Mouse (Mus musculus) T-cell, adult 2 months (primary cell): ENCODE data around the gene St3gal2.
"Not testable (repeated sequence)": the region's sequence is repeated elsewhere in the genome, so short reads cannot be mapped to it uniquely, and the experiment has no call there.

Experiments used
- DNase-seq: peaks from one replicate; pipeline ENCODE4 v3.0.0; 2022; ENCODE audit warnings: low spot score

Gene St3gal2

DNA sequence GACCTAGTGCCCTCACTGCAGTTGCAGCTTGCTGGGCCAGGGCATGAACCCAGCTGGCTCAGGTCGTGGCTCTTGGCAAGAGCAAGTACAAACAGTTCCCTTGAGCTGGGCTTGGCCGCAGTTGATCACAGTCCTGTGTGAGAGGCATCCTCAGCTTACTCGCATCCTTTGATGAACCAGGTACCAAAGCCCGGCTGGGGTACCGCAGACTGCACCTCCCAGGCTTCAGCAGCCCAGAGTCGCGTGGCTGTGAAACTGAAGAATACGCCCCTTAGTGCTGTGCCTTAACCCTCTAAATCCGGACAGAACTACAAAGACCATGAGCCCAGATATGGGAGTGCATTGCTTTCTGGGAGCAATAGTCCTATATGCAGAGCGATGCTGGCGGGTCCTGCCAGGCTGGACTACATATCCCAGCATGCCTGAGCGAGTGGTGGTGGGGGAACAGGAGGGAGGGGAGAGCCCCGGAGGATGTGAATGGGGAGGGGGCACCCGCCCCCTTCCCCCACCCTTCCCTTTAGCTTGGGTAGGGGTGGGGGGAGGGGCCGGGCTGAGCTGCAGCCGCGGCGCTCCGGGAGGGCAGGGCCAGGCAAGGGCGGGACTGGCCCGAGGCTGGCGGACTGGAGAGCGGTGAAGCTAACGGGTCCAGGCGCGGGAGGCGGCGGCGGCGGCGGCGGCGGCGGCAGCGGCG lies at the start of gene St3gal2:
St3gal2 (plus strand) TSS at position 582 of the 691 bp plus-strand sequence.
- peak; percentile 80 for DNase-seq

- no peak for DNase-seq
Measured at GRCm38 (mm10) chr8:110870501-110870900, 49.2 kb upstream of the St3gal2 start.

DNA sequence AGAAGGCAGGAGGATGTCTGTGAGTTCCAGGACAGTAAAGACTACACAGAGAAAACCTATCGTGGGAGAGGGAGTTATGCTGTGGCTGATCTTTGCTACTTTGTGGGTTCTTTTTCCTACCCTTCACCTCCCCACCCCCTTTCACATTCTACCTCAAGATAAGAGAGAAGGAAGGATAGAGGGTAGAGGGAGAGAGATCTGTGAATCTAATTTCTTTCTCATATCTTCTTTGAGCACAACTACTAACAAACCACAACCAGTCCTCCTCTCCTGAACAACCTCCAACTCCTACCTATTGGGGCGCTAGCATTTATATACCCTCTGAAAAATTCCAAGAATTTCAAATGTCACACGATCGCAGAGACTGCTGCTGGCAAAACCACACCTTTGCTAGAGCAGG lies 41.9 kb upstream of the St3gal2 start:
- DNase-seq: no peak

DNA sequence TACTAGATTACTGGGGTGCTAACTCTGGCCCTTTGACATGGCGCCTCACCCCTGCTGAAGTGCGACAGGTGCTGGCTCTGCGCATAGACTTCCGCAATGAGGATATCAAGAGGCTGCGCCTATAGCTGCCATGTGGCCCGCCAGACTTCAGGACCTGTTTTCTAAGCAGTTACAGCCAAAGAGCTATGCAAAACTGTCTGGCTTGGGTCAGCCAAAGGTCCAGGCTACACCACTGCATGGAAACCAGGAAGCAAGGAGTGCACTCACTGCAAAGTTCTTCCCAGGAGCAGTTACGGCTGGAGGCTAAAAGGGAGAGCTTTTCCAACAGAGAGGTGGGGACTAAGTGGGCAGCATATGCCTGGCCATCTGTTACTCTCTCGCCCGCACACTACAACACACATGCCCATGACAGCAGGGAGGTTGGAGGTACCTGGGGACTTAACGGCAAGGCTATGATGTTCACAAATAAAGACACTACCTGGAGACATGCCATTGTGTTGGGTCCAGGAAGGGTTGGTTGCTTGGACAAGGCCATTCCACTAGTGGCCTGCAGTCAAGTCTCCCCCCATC lies 37.9 kb upstream of the St3gal2 start:
- DNase-seq: no peak

DNA sequence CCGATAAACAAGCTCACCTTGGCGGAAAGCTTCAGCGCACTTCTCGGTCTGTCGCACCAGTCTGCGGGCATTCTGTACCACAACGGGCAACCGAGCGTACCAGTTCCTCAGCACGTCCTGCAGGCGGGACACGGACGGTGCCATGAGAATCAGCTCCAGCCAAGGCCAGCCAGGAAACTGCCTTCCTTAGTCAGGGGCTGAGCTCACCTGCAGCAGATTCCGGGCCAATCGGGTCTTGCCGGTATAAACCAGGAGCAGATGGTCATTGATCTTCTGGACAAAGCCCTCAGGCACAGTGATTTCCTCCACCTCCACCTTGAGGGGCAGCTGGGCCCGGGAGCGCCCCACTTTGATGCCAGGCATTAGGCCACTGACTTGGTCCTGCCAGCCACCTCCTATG lies 35.9 kb upstream of the St3gal2 start:
- no peak for DNase-seq

DNA sequence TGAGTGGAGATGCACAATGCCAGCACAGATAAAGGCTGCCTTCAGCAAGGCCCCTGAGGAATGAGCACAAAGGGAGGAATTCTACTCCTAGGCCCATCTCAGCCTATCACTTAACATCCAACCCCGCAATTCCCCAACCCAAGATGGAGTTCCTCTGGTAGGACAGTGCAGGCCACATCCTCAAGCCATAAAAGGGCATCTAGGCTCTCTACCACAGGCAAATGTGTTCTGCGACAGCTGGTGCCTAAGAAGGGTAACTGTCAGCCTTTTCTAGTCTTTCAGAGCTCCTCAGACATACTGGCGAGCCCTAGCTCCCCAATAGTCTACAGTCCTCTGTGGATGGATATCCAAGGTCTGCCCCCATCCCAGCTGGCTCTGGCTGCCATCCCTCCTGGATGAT lies 33.1 kb upstream of the St3gal2 start:
- DNase-seq: no peak

GRCm38 (mm10) chr8:110887551-110887950 lies 32.2 kb upstream of the St3gal2 start:
- DNase-seq: no peak

DNA sequence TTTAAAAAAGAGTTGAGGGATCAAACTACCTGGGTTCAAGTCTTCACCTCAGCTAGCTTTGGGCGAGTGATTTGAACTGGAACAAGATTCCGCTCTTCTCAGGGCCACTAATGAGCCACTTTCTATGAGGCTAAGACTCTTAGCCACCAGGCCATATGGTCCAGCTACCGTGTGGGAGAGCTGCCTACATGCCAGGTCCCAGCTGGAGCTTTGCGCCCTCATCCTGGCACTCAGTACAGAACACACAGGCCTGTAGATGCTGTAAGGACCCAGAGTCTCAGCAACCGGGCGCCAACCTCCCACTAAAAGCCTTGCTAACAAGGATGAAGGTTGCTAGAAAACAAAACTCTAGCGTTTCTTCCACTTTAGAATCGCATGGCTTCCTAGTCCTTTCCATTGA lies 31.3 kb upstream of the St3gal2 start:
- DNase-seq: no peak

- no peak for DNase-seq
Measured at GRCm38 (mm10) chr8:110888860-110889259, 30.9 kb upstream of the St3gal2 start.

- DNase-seq: no peak
Measured at GRCm38 (mm10) chr8:110889904-110890470, 29.7 kb upstream of the St3gal2 start.

GRCm38 (mm10) chr8:110892040-110892439 lies 27.7 kb upstream of the St3gal2 start:
- no peak for DNase-seq

GRCm38 (mm10) chr8:110892913-110893312 lies 26.8 kb upstream of the St3gal2 start:
- DNase-seq: no peak

GRCm38 (mm10) chr8:110894851-110895250 lies 24.9 kb upstream of the St3gal2 start:
- no peak for DNase-seq

- DNase-seq: no peak
Measured at GRCm38 (mm10) chr8:110895254-110895653, 24.5 kb upstream of the St3gal2 start.

GRCm38 (mm10) chr8:110895812-110896211 lies 23.9 kb upstream of the St3gal2 start:
- DNase-seq: no peak

GRCm38 (mm10) chr8:110897495-110897894 lies 22.2 kb upstream of the St3gal2 start:
- no peak for DNase-seq

GRCm38 (mm10) chr8:110901056-110901455 lies 18.7 kb upstream of the St3gal2 start:
- DNase-seq: no peak

DNA sequence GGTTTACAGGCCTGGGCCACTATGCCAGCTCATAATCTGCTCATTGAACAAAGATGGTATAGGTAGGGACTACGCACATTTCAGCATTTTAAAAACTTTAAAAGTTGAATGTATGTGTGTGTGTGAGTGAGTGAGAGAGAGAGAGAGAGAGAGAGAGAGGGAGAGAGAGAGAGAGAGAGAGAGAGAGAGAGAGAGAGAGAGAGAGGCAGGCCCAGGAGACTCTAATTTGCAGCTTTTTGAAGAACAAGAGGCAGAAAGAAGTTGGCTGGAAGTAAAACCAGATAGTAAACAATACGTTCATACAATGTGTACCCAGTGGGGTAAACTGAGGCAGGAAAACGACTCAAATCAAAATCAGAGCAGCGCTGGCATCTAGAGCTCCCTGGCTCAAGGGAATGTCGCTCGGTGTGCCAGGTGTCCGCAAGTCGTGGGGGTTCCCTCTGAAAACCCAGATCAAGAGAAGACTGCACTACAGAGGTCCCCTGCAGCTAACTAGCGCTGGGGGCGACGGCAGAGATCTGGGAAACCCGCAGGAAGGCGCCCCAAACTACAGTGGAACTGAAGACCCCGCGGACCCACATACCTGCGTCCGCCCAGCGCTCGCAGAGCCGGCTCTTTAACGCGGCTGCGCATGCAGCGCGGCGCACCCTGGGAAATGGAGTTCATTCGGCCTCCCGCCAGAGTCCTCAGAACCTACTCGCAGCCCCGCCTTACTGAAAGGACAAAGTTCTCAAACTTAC lies 17.7 kb upstream of the St3gal2 start, which contains the start of gene Fuk:
Fuk (minus strand) TSS at position 650 of the 740 bp plus-strand sequence.
- peak; percentile 76 for DNase-seq

- DNase-seq: no peak
Measured at GRCm38 (mm10) chr8:110902579-110902965, 17.1 kb upstream of the St3gal2 start.

GRCm38 (mm10) chr8:110905404-110905803 lies 14.3 kb upstream of the St3gal2 start:
- no peak for DNase-seq

- no peak for DNase-seq
Measured at GRCm38 (mm10) chr8:110906682-110907081, 13.0 kb upstream of the St3gal2 start.

DNA sequence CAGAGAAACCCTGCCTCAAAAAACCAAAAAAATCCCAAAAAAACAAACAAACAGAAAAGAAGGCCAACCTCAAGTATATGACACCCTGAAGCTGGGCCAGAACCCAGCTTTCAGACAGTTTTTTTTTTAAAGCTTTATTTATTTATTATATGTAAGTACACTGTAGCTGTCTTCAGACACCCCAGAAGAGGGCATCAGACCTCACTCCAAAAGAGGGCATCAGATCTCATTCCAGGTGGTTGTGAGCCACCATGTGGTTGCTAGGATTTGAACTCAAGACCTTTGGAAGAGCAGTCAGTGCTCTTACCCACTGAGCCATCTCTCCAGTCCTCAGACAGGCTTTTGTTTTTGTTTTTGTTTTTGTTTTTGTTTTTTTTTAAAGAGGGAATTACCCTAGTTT lies 9.9 kb upstream of the St3gal2 start:
- DNase-seq: not testable (repeated sequence)
